Mouse (Mus musculus) liver, embryonic 14.5 days (tissue): ENCODE results near the gene B3gnt8. TPM values are rescaled to one million over a fixed set of nuclear protein-coding genes. Genes with fewer than 3 reads are reported as not detected.

Experiments
- ATAC-seq: fragments of 200-750 bp; cut with Nextera tagmentation; 2 replicates; pipeline ENCODE4 v1.8.0; 2017; ENCODE audit warnings: moderate number of reproducible peaks, mild to moderate bottlenecking, moderate library complexity; ENCODE audit not compliant: insufficient read depth
- DNase-seq, 3 experiments: peaks; one replicate each; pipeline ENCODE4 v3.0.0-alpha.2; 2012 to 2013; ENCODE audit warnings: low read depth in 3 of 3, low spot score in 3 of 3
- H3K27ac ChIP-seq: fragments of 300-500 bp; sonication (generic); 2 replicates; pipeline ENCODE4 v1.5.1; 2014; ENCODE audit warnings: moderate library complexity, mild to moderate bottlenecking, control low read depth, inconsistent platforms
- H3K27me3 ChIP-seq: fragments of 300-500 bp; sonication (generic); 2 replicates; pipeline ENCODE4 v1.6.1; 2014; ENCODE audit warnings: mild to moderate bottlenecking, low read length, moderate library complexity; ENCODE audit not compliant: control insufficient read depth, insufficient read depth
- H3K36me3 ChIP-seq: fragments of 300-500 bp; sonication (generic); replicated peaks from 2 replicates; pipeline ENCODE4 v1.6.1; 2014; ENCODE audit warnings: low read depth; ENCODE audit not compliant: control insufficient read depth, insufficient read depth
- H3K4me1 ChIP-seq, 2 experiments: fragments of 200-500 bp in 1 of 2; fragments of 300-500 bp in 1 of 2; sonication (generic) in 1 of 2; replicated peaks; 2 replicates each; pipeline ENCODE4 v1.6.1; 2012 to 2014; ENCODE audit warnings: antibody characterized with exemption in 1 of 2, inconsistent platforms in 1 of 2, low read length in 1 of 2; ENCODE audit not compliant: control insufficient read depth in 2 of 2, insufficient read depth in 2 of 2
- H3K4me2 ChIP-seq: fragments of 300-500 bp; sonication (generic); 2 replicates; pipeline ENCODE4 v1.6.1; 2014; ENCODE audit warnings: low read depth, mild to moderate bottlenecking, control low read depth, moderate library complexity
- H3K4me3 ChIP-seq, 2 experiments: fragments of 200-500 bp in 1 of 2; fragments of 300-500 bp in 1 of 2; sonication (generic) in 1 of 2; 2 replicates each; pipeline ENCODE4 v1.5.1; 2012 to 2014; ENCODE audit warnings: low read depth in 2 of 2, low read length in 2 of 2, mild to moderate bottlenecking in 2 of 2, control low read depth in 1 of 2, inconsistent platforms in 1 of 2, moderate library complexity in 1 of 2; ENCODE audit not compliant: insufficient read depth in 1 of 2
- H3K9ac ChIP-seq: fragments of 300-500 bp; sonication (generic); replicated peaks from 2 replicates; pipeline ENCODE4 v1.6.1; 2014; ENCODE audit warnings: mild to moderate bottlenecking, control low read depth, moderate library complexity
- H3K9me3 ChIP-seq: fragments of 300-500 bp; sonication (generic); 2 replicates; pipeline ENCODE4 v1.6.1; 2016; ENCODE audit warnings: low read length, mixed read lengths; ENCODE audit not compliant: control insufficient read depth
- CTCF ChIP-seq: IDR thresholded peaks from 2 replicates; pipeline ENCODE4 v1.5.1; 2016; ENCODE audit warnings: antibody characterized with exemption, low read depth, control low read depth
- EP300 ChIP-seq: IDR thresholded peaks from 2 replicates; pipeline ENCODE4 v1.6.1; 2016; ENCODE audit warnings: antibody characterized with exemption, low read depth
- WGBS: fragments of 180-500 bp; shearing (Covaris S2); extraction: QIAGEN DNeasy Blood & Tissue Kit; methylation state at CpG from one replicate; pipeline ENCODE4 v1.1.7; 2014; ENCODE audit not compliant: insufficient replicate concordance; 5-methylcytosine and 5-hydroxymethylcytosine counted together
- polyA plus RNA-seq, 2 experiments: library from polyadenylated mRNA; depleted of rRNA in 1 of 2; stranded (reverse) in 1 of 2; unstranded in 1 of 2; fragments of >200 nt; fragmentation: Nextera tagmentation in 1 of 2; extraction: Ambion mirVana in 1 of 2; gene quantifications; 2 replicates each; pipeline versions ENCODE4 v1.2.1 to v1.2.3; 2012 to 2014

The B3gnt8 gene
- polyA plus RNA-seq, 2 experiments: 0.81 to 1.6 TPM

DNA sequence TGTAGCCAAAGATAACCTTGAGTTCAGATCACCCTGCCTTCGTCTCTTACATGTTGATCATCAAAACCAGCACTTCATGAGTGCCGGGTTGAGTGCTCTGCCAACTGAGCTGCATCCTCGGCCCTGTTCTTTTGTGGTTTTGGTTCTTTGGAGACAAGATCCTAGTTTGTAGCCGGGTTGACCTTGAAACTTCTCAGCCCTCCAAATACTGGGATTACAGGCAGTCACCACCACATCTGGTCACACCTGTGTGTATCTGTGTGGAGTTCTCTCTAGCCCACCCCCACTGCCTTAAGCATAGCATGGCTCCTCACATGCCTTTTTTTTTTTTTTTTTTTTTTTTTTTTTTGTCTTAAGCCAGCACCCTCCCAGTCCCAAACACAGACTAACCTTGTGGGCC, 43.6 kb downstream of the B3gnt8 start:
- no peaks in the 10 kb centered on the region for H3K4me1 ChIP-seq
- peaks cover under 1% of the 10 kb centered on the region for H3K36me3 ChIP-seq
- no peaks in the 10 kb centered on the region for H3K9me3 ChIP-seq
- H3K27me3 ChIP-seq: peaks cover 16% of the 10 kb centered on the region
- no peak overlapping the region for H3K4me3 ChIP-seq
- H3K4me2 ChIP-seq: no peak overlapping the region
- H3K27ac ChIP-seq: no peak overlapping the region
- WGBS: 75% methylated on average over 4 of the region's 4 CpGs
- DNase-seq (no peak), ATAC-seq (no peak)
- no peak overlapping the region for H3K9ac ChIP-seq
- TF ChIP-seq EP300 (no peak), CTCF (no peak)

DNA sequence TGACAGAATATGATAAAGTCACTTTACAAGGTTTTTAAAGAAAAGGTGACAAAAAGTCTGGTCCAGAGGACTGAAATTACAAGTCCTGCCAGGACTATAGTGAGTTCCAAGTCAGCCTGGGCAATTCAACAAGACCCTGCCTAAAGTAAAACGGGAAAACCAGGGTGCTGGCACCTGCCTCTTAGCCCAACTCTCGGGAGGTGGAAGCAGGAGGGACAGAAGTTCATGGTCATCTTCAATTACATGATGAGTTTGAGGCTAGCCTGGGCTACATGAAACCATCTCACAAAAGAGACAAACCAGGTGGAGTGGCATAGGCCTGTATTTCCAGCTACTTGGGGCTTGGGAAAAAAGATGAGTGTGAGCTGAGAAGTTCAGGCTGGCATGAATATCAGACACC, 45.2 kb downstream of the B3gnt8 start:
- no peak overlapping the region for H3K27ac ChIP-seq
- no peaks in the 10 kb centered on the region for H3K9me3 ChIP-seq
- WGBS: 47% methylated on average over 2 of the region's 2 CpGs
- TF ChIP-seq CTCF (no peak), EP300 (no peak)
- H3K9ac ChIP-seq: no peak overlapping the region
- no peaks in the 10 kb centered on the region for H3K36me3 ChIP-seq
- H3K4me3 ChIP-seq: no peak overlapping the region
- ATAC-seq (no peak), DNase-seq (no peak)
- H3K27me3 ChIP-seq: peaks cover 21% of the 10 kb centered on the region
- no peaks in the 10 kb centered on the region for H3K4me1 ChIP-seq
- H3K4me2 ChIP-seq: no peak overlapping the region

DNA sequence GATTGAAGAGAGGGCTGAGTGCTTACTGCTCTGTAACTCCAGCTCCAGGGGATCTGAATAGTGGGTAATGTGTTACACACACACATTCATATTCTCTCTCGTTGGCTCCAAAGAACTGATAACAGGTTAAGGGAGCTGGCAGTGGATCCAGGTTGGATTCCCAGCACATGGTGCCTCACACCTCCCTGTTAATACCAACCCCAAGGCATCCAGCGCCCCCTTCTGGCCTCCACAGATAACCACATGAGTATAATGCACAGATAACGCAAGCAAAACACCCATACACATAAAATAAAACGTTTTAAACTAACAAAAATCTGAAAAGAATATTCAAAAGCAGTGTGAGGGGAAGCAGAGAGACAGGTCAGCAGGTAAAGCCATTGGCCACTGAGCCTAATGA, 46.0 kb downstream of the B3gnt8 start:
- Histone ChIP-seq H3K4me2 (no peak overlapping the region), H3K4me1 (no peaks in the 10 kb centered on the region), H3K4me3 (no peak overlapping the region), H3K9me3 (no peaks in the 10 kb centered on the region), H3K27me3 (peaks cover 21% of the 10 kb centered on the region), H3K36me3 (no peaks in the 10 kb centered on the region), H3K27ac (no peak overlapping the region), H3K9ac (no peak overlapping the region)
- DNase-seq: no peak
- no peak for ATAC-seq
- WGBS: 48% methylated on average over 4 of the region's 4 CpGs
- TF ChIP-seq CTCF (peak; percentile 59), EP300 (no peak)

- TF ChIP-seq EP300 (no peak), CTCF (no peak)
- WGBS: 15% methylated on average over 9 of the region's 9 CpGs
- no peak for DNase-seq
- H3K36me3 ChIP-seq: no peaks in the 10 kb centered on the region
- no peak overlapping the region; a peak in 1 of 4 replicates for H3K4me3 ChIP-seq
- no peaks in the 10 kb centered on the region for H3K9me3 ChIP-seq
- no peak overlapping the region for H3K9ac ChIP-seq
- no peak for ATAC-seq
- peaks cover 21% of the 10 kb centered on the region for H3K27me3 ChIP-seq
- peak overlapping the region; percentile 66 for H3K4me2 ChIP-seq
- H3K27ac ChIP-seq: no peak overlapping the region
- peaks cover 0 to 3% of the 10 kb centered on the region in 2 experiments; a peak in 2 of 4 replicates for H3K4me1 ChIP-seq
Measured at GRCm38 (mm10) chr7:25674297-25674696, 47.8 kb downstream of the B3gnt8 start.

- ATAC-seq: no peak
- TF ChIP-seq EP300: no peak
- TF ChIP-seq CTCF: no peak
- H3K27ac ChIP-seq: no peak within 1 kb of the TSS
- peaks cover 21% of the 10 kb centered on the region for H3K27me3 ChIP-seq
- no peaks in the 10 kb centered on the region for H3K36me3 ChIP-seq
- peaks cover under 1 to 7% of the 10 kb centered on the region in 2 experiments for H3K4me1 ChIP-seq
- H3K9ac ChIP-seq: no peak within 1 kb of the TSS
- H3K4me2 ChIP-seq: peak within 1 kb of the TSS; percentile 66
- no peaks in the 10 kb centered on the region for H3K9me3 ChIP-seq
- H3K4me3 ChIP-seq: peak within 1 kb of the TSS in 1 of 2 experiments; percentile 37; a peak in 2 of 4 replicates
- 2% methylated on average over 29 of the region's 29 CpGs for WGBS
- no peak for DNase-seq
Measured at GRCm38 (mm10) chr7:25674719-25675300, 48.4 kb downstream of the B3gnt8 start, which contains the start of gene Tmem91. TSS of gene Tmem91 (minus strand) at chr7:25675166.
